23 mouse cellular contexts compared by ENCODE assay signal in the genomic region with DNA sequence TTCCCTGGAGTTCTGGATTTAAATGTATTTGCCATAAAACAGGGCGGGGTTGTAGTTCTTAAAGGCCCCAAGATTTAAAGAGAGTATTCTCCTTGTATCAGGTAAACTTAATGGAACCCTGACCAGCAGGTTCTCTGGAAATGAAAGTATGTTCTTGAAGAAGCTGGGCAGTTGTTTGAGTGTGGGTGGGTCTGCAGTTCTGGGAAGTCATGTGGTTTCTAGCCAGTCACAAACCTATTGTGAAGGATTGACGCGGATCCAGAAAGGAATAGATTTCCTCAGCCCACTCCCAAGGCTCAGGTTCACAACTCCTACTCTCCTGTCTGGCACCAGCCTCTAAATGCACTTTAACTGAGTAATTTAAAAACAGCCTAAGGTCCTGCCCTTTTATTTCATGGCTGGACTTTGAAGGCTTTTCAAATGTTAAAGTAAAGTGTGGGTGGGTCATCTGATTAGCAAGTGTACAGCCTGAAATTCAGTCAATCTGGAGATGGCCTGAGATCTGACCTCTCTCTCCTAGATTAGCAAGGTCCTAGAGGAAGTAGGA. TPM values are rescaled to one million over a fixed set of nuclear protein-coding genes. Genes with fewer than 3 reads are reported as not detected.
A peak's percentile ranks its signal among the peaks of the same experiment; 100 is the strongest.
DNase-seq lines count a peak whose midpoint lies in the region; ATAC-seq and TF ChIP-seq lines count a peak whose summit lies in the region.
"Had no signal": no experiment of that assay in that cellular context is flagged by ENCODE, and none has a peak within 500 bp of the region (broad histone marks: within the 10 kb centered on the region; RNA-seq: fewer than 3 reads in every experiment).

No protein-coding gene starts in this region.

- peak overlapping the region; percentile 26; the same call in 1 of the 2 replicates for H3K9ac ChIP-seq in ES-E14 (ENCODE audit: insufficient read depth, low read depth, low read length, poor library complexity, severe bottlenecking)
- H3K9ac ChIP-seq: embryonic facial prominence, embryonic 13.5 days; forebrain, postnatal 0 days; limb, embryonic 15.5 days; midbrain, embryonic 15.5 days had no signal

- ATAC-seq in inflammation-experienced regulatory T-cells, adult 6 months, result no peak
- ATAC-seq: forebrain, postnatal 0 days; midbrain, embryonic 15.5 days had no signal

- peaks cover 5 to 10% of the 10 kb centered on the region in 2 experiments for H3K4me1 ChIP-seq in ES-E14 (ENCODE audit: control insufficient read depth in 2 of 2, insufficient read depth in 2 of 2, low read length in 2 of 2, poor library complexity in 1 of 2)
- peaks cover 17% of the 10 kb centered on the region for H3K4me1 ChIP-seq in small intestine, adult 2 months (ENCODE audit: control insufficient read depth, insufficient read depth, insufficient read length, low read length)

- peak overlapping the region; percentile 92 for H3K27ac ChIP-seq in ES-E14 (ENCODE audit: insufficient read depth, low read depth, low read length, poor library complexity, severe bottlenecking)
- peak overlapping the region; percentile 87 for H3K27ac ChIP-seq in small intestine, adult 2 months (ENCODE audit: insufficient read depth, low read depth, low read length)
- H3K27ac ChIP-seq: embryonic facial prominence, embryonic 13.5 days; hindbrain, embryonic 10.5 days; limb, embryonic 15.5 days; midbrain, embryonic 15.5 days had no signal

- H3K27me3 ChIP-seq in small intestine, adult 2 months (ENCODE audit: control insufficient read depth, insufficient read depth, low read length), result no peaks in the 10 kb centered on the region
- H3K27me3 ChIP-seq: embryonic facial prominence, embryonic 13.5 days; limb, embryonic 15.5 days; midbrain, embryonic 15.5 days had no signal

- WGBS in small intestine, adult 2 months, result 60% methylated on average over 3 of the region's 3 CpGs

- no peak for TF ChIP-seq POLR2A in small intestine, adult 2 months (IDR thresholded peaks at IDR 0.05; ENCODE audit: low read depth, low read length)

- TF ChIP-seq CTCF in small intestine, adult 2 months (IDR thresholded peaks at IDR 0.05; ENCODE audit: extremely low read depth, insufficient read length, insufficient replicate concordance, low read depth, low read length), result no peak

- no peaks in the 10 kb centered on the region for H3K9me3 ChIP-seq in ES-E14 (ENCODE audit: control insufficient read depth, insufficient read depth, low read depth, low read length)
- H3K9me3 ChIP-seq: embryonic facial prominence, embryonic 13.5 days; hindbrain, embryonic 10.5 days; limb, embryonic 15.5 days; midbrain, embryonic 15.5 days had no signal

- in situ Hi-C loops in ES-E14 (cut with MboI; ENCODE audit: low sequenced_read_pairs in 2 of 2, unreplicated experiment in 2 of 2), result no loop called here

- DNase-seq in lung, adult 18-20 months, result peak; percentile 44 to 63
- DNase-seq in lung, postnatal 10 days, result no peak
- DNase-seq in ES-E14 (ENCODE audit: low read depth, low spot score), result peak; percentile 65
- peak; percentile 74 for DNase-seq in fat pad, adult 2 months (ENCODE audit: extremely low read depth, low read depth, low spot score)
- no peak for DNase-seq in spleen, adult 18-20 months
- DNase-seq: cerebellum, adult 9-11 months; forebrain, postnatal 0 days; heart, adult 11 months; kidney, postnatal 10 days; layer of hippocampus, adult 9-11 months; thymus, adult 2 months had no signal

- peak overlapping the region; percentile 87 to 92 for H3K4me3 ChIP-seq in ES-E14 (ENCODE audit: insufficient read depth in 1 of 2, low read depth in 1 of 2, low read length in 2 of 2, poor library complexity in 1 of 2, severe bottlenecking in 1 of 2)
- peak overlapping the region; percentile 13; the same call in 1 of the 2 replicates for H3K4me3 ChIP-seq in small intestine, adult 2 months (ENCODE audit: low read depth, low read length)
- H3K4me3 ChIP-seq: embryonic facial prominence, embryonic 13.5 days; hindbrain, embryonic 10.5 days; limb, embryonic 15.5 days; midbrain, embryonic 15.5 days had no signal

- peaks cover 32% of the 10 kb centered on the region for H3K36me3 ChIP-seq in ES-E14 (ENCODE audit: control insufficient read depth, insufficient read depth, low read length, poor library complexity, severe bottlenecking)
- peaks cover 47% of the 10 kb centered on the region for H3K36me3 ChIP-seq in small intestine, adult 2 months (ENCODE audit: control insufficient read depth, insufficient read depth, low read length)
- H3K36me3 ChIP-seq: midbrain, embryonic 15.5 days had no signal

TF ChIP-seq in ES-E14, 5 proteins besides CTCF, POLR2A, EP300 and RAD21:
- no peak for TF ChIP-seq MAFK (IDR thresholded peaks at IDR 0.05; ENCODE audit: insufficient read depth, low read depth, low read length)
- 0 out of 2 replicates have a peak, but pooled peaks have one; percentile 32 for TF ChIP-seq CHD2 (IDR thresholded peaks at IDR 0.05; ENCODE audit: low read depth, low read length)
TF ChIP-seq in ES-E14: peak in this region for 1.

RNA-seq across cellular contexts. Expression of gene Lap3, which starts 2.3 kb away (rescaled TPM):
- 178 and 192 TPM in 2 replicates for total RNA-seq in ES-E14 (2012; rRNA removed)
- 16.9 and 134 TPM in 2 replicates for polyA plus RNA-seq in small intestine, adult 2 months (2012; rRNA removed)
- polyA plus RNA-seq in inflammation-experienced regulatory T-cells, adult 6 months (2017; shearing (Covaris generic)), result 10 to 100 TPM; 20.4 to 26.9 (median 24.0) TPM

RNA-seq across cellular contexts. Expression of gene Med28, which starts 24.5 kb away (rescaled TPM):
- 110 and 122 TPM in 2 replicates for total RNA-seq in ES-E14 (2012; rRNA removed)
- polyA plus RNA-seq in small intestine, adult 2 months (2012; rRNA removed), result 39.5 and 81.3 TPM in 2 replicates
- 100 to 1,000 TPM; 205 to 261 (median 240) TPM for polyA plus RNA-seq in inflammation-experienced regulatory T-cells, adult 6 months (2017; shearing (Covaris generic))

RNA-seq across cellular contexts. Expression of gene Clrn2, which starts 42.0 kb away (rescaled TPM):
- total RNA-seq in ES-E14 (2012; rRNA removed), result not detected in 2 replicates
- not detected in 2 replicates for polyA plus RNA-seq in small intestine, adult 2 months (2012; rRNA removed)
- polyA plus RNA-seq in inflammation-experienced regulatory T-cells, adult 6 months (2017; shearing (Covaris generic)), result not detected
- total RNA-seq: adrenal gland, postnatal 4 days; forebrain, postnatal 0 days; gastrocnemius, adult 8-10 months; megakaryocyte progenitor cell, adult 5-6 weeks had no signal
- polyA plus RNA-seq: embryonic facial prominence, embryonic 13.5 days; forebrain, postnatal 0 days; heart, embryonic 14.5 days; limb, embryonic 15.5 days; stomach, embryonic 14.5 days; thymus, adult 2 months; urinary bladder, adult 2 months had no signal

RNA-seq across cellular contexts. Expression of gene Qdpr, which starts 45.5 kb away (rescaled TPM):
- total RNA-seq in ES-E14 (2012; rRNA removed), result 34.0 and 40.2 TPM in 2 replicates
- 47.2 and 84.8 TPM in 2 replicates for polyA plus RNA-seq in small intestine, adult 2 months (2012; rRNA removed)
- polyA plus RNA-seq in inflammation-experienced regulatory T-cells, adult 6 months (2017; shearing (Covaris generic)), result 10 to 100 TPM; 35.3 to 59.3 (median 52.5) TPM

Comparison
In these comparisons a context has a peak if more than half of its experiments do, and no peak if none do; other contexts are left out.
1. DNase-seq: peak in lung, adult 18-20 months (2 of 2), ES-E14 (single experiment) and fat pad, adult 2 months (single experiment); none in lung, postnatal 10 days (single experiment) and spleen, adult 18-20 months (0 of 2).